Mouse (Mus musculus): ENCODE data around the gene Nrp2. TPM values are rescaled to one million over a fixed set of nuclear protein-coding genes. Genes with fewer than 3 reads are reported as not detected.

Nrp2 gene
- polyA plus RNA-seq, 1 experiment from 2014 or later: 12.5 TPM

DNA sequence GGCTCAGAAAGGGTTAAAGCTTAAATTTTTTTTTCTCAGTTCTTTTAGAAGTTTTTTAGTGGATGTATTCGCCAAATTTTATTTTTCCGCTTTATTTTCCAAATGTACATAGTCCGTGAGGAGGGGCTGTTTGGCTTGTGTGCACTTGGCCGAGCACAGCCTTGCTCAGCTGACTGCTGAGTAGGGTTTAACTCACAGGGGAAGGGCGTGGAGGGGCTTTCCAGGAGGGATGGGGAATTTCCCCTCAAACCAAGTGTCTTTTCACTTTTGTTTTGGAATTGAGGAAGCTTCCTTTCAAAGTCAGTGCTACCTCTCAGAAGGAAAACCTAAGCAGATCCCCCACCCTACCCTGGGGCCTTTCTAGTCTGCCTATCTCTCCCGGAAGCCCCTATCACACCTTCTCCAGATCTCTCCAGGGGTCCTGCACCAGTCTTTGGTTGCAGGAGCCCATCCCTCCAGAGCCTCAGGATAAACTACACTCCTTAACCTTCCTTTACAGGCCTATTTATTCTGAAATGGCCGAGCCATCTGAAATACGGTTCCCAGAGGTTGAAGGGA is 33.4 kb downstream of the Nrp2 start:
- no peak for DNase-seq (ENCODE audit: low spot score, missing footprints)
- H3K27ac ChIP-seq (ENCODE audit: low read depth, low read length): no peak overlapping the region
- peaks cover 5% of the 10 kb centered on the region; the same call in 1 of the 2 replicates for H3K27me3 ChIP-seq (ENCODE audit: control insufficient read depth, insufficient read depth, low read length)
- no peak overlapping the region for H3K4me3 ChIP-seq (ENCODE audit: low read depth, low read length)
- H3K4me1 ChIP-seq (ENCODE audit: control insufficient read depth, insufficient read depth, low read length): no peaks in the 10 kb centered on the region
- ATAC-seq (ENCODE audit: low FRiP score): no peak
- no peaks in the 10 kb centered on the region for H3K36me3 ChIP-seq (ENCODE audit: control insufficient read depth, insufficient read depth, low read length)
- WGBS: 64% methylated on average over 8 of the region's 8 CpGs
- no peaks in the 10 kb centered on the region for H3K9me3 ChIP-seq (ENCODE audit: control insufficient read depth, low read length)
- no peak overlapping the region for H3K9ac ChIP-seq (ENCODE audit: low read length)
- no peak overlapping the region for H3K4me2 ChIP-seq

DNA sequence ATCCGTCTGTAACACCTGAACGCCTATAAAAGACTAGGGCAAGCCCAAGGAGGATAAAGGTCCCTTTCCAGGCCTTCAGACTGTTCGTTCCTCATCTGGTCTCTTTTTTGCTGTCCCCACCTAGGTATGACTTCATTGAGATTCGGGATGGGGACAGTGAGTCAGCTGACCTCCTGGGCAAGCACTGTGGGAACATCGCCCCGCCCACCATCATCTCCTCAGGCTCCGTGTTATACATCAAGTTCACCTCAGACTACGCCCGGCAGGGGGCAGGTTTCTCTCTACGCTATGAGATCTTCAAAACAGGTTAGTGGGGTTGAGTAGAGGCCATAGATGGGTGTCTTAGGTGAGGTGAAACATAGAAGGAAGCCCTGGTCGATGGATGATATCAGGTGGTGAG is 35.1 kb downstream of the Nrp2 start:
- peaks cover 5% of the 10 kb centered on the region; the same call in 1 of the 2 replicates for H3K27me3 ChIP-seq (ENCODE audit: control insufficient read depth, insufficient read depth, low read length)
- WGBS: 83% methylated on average over 11 of the region's 11 CpGs

DNA sequence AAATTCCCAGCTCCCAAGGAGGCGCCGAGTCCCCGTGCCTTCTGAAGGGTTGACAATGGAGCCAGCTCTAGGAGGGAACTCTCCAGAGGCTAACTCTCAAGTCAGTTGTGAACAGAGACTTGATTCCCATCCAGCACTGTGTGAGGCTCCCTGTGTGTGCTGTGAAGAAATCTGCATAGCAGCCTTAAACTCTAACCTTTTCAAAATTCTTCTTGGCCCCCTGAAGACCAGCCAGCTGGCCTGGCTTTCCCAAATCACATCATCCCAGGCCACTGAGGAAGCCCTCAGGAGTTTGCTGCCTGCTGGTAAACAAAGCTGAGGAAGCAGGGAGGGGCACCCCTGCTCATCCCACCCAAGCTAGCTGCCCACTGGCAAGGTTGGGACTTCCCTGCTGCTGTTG is 39.0 kb downstream of the Nrp2 start:
- ATAC-seq (ENCODE audit: low FRiP score): no peak
- 25% methylated on average over 3 of the region's 3 CpGs for WGBS

More for the DNA sequence above, 35.1 kb downstream of the Nrp2 start:
- Histone ChIP-seq H3K4me1 (ENCODE audit: control insufficient read depth, insufficient read depth, low read length) (peaks cover 7% of the 10 kb centered on the region; the same call in 1 of the 2 replicates), H3K4me3 (ENCODE audit: low read depth, low read length) (no peak overlapping the region), H3K4me2 (no peak overlapping the region), H3K27ac (ENCODE audit: low read depth, low read length) (no peak overlapping the region), H3K9me3 (ENCODE audit: control insufficient read depth, low read length) (no peaks in the 10 kb centered on the region), H3K9ac (ENCODE audit: low read length) (no peak overlapping the region), H3K36me3 (ENCODE audit: control insufficient read depth, insufficient read depth, low read length) (no peaks in the 10 kb centered on the region)
- ATAC-seq (ENCODE audit: low FRiP score): no peak
- DNase-seq (ENCODE audit: low spot score, missing footprints): no peak

DNA sequence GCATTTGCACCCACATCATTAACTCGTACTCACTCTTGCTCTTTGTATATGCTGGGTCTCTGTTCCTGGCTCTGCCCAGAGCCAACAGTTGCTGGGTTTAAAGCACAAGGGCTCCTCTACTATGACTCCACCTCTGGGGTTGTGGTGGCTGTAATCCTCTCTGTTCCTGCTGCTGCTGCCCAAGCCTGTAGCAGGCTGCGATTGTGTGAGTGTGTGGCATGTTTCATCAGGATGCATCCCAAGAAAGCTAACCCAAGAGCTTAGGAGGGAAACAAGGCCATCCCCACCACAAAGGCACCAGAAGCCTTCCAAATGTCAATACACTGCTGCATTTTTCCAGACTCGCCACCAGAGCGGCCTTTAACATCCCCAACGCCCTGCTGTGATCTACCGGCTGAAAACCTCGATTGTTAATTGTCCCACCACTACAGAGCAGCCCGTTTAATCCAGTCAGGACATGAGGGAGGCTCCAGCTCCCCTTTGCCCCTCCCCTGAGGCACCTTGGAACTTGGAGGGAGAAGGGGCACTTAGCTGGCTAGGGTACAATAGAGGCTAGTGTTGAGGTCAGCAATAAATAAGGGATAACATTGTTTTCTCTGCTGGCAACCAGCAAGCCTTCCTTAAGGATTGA is 40.1 kb downstream of the Nrp2 start:
- H3K9ac ChIP-seq (ENCODE audit: low read length): no peak overlapping the region
- peak; percentile 88 for DNase-seq (ENCODE audit: low spot score, missing footprints)
- H3K27me3 ChIP-seq (ENCODE audit: control insufficient read depth, insufficient read depth, low read length): peaks cover 11% of the 10 kb centered on the region; the same call in 1 of the 2 replicates
- no peak overlapping the region for H3K4me2 ChIP-seq
- no peak overlapping the region for H3K4me3 ChIP-seq (ENCODE audit: low read depth, low read length)
- H3K9me3 ChIP-seq (ENCODE audit: control insufficient read depth, low read length): no peaks in the 10 kb centered on the region
- peaks cover 7% of the 10 kb centered on the region; the same call in 1 of the 2 replicates for H3K4me1 ChIP-seq (ENCODE audit: control insufficient read depth, insufficient read depth, low read length)
- H3K27ac ChIP-seq (ENCODE audit: low read depth, low read length): no peak overlapping the region
- H3K36me3 ChIP-seq (ENCODE audit: control insufficient read depth, insufficient read depth, low read length): no peaks in the 10 kb centered on the region
- 9% methylated on average over 8 of the region's 8 CpGs for WGBS
- peak; percentile 48; the same call in 1 of the 2 replicates for ATAC-seq (ENCODE audit: low FRiP score)

More for the DNA sequence above, 39.0 kb downstream of the Nrp2 start:
- Histone ChIP-seq H3K4me2 (no peak overlapping the region), H3K27ac (ENCODE audit: low read depth, low read length) (no peak overlapping the region), H3K9me3 (ENCODE audit: control insufficient read depth, low read length) (no peaks in the 10 kb centered on the region), H3K4me1 (ENCODE audit: control insufficient read depth, insufficient read depth, low read length) (peaks cover 7% of the 10 kb centered on the region; the same call in 1 of the 2 replicates), H3K36me3 (ENCODE audit: control insufficient read depth, insufficient read depth, low read length) (no peaks in the 10 kb centered on the region), H3K9ac (ENCODE audit: low read length) (no peak overlapping the region), H3K4me3 (ENCODE audit: low read depth, low read length) (no peak overlapping the region), H3K27me3 (ENCODE audit: control insufficient read depth, insufficient read depth, low read length) (peaks cover 8% of the 10 kb centered on the region; the same call in 1 of the 2 replicates)
- DNase-seq (ENCODE audit: low spot score, missing footprints): no peak

DNA sequence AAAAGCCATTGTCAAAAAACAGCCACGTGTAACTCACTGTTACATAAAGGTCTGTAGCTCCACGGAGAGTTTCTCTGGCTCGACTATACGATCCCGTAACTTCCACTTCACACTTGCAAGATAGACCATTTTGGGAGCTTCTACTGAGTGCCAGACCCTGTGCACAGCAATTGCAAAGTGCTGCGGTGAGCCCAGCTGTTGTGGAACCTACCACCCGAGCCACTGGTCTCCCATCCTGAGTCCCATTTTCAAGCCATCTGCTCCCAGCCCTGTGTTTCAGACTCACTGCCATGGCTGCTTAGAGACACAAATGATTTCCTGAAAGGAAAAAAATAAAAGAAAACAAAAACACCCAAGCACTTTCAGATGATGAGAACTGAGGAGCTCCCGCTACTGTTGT is 42.8 kb downstream of the Nrp2 start:
- DNase-seq (ENCODE audit: low spot score, missing footprints) (no peak), ATAC-seq (ENCODE audit: low FRiP score) (no peak)
- peaks cover 15% of the 10 kb centered on the region; the same call in 1 of the 2 replicates for H3K27me3 ChIP-seq (ENCODE audit: control insufficient read depth, insufficient read depth, low read length)
- no peak overlapping the region for H3K4me3 ChIP-seq (ENCODE audit: low read depth, low read length)
- no peak overlapping the region for H3K4me2 ChIP-seq
- peaks cover 7% of the 10 kb centered on the region; the same call in 1 of the 2 replicates for H3K4me1 ChIP-seq (ENCODE audit: control insufficient read depth, insufficient read depth, low read length)
- H3K9me3 ChIP-seq (ENCODE audit: control insufficient read depth, low read length): no peaks in the 10 kb centered on the region
- 94% methylated on average over 8 of the region's 8 CpGs for WGBS
- H3K36me3 ChIP-seq (ENCODE audit: control insufficient read depth, insufficient read depth, low read length): no peaks in the 10 kb centered on the region
- H3K27ac ChIP-seq (ENCODE audit: low read depth, low read length): no peak overlapping the region
- no peak overlapping the region for H3K9ac ChIP-seq (ENCODE audit: low read length)

DNA sequence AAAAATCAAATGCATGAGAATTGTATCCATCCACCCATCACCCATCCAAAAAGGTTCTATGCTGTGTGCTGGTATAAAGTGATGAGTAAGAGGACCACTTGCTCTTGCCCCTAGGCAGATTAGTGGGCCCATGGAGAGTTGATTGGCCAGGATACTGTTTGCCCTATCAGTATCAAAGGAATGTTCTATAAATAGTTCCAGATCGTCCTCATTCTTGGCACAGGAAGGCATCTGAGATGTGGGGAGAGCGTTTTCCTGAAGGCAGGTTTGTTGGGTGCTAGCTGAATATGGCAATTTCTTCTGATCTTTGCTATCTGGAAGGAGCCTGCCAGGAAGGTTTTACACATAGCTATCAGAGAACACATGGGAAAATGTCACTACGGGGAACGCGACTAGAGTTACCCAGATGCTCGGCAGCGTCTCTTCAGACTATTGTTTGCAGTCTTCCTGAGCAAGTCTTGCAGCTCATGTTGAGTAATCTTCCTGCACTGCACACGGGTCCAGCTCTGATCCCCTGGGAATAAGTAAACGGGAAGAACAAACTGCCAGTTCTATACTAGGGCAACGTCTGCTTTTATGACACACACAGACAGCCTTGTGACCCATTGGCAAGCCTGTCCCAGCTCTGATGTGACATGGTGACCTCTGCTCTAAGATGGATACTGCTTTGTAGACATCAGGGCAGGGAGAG is 44.5 kb downstream of the Nrp2 start:
- Histone ChIP-seq H3K4me2 (no peak overlapping the region), H3K27ac (ENCODE audit: low read depth, low read length) (no peak overlapping the region), H3K27me3 (ENCODE audit: control insufficient read depth, insufficient read depth, low read length) (peaks cover 19% of the 10 kb centered on the region), H3K9me3 (ENCODE audit: control insufficient read depth, low read length) (no peaks in the 10 kb centered on the region), H3K9ac (ENCODE audit: low read length) (no peak overlapping the region), H3K4me3 (ENCODE audit: low read depth, low read length) (no peak overlapping the region), H3K4me1 (ENCODE audit: control insufficient read depth, insufficient read depth, low read length) (peaks cover 8% of the 10 kb centered on the region), H3K36me3 (ENCODE audit: control insufficient read depth, insufficient read depth, low read length) (no peaks in the 10 kb centered on the region)
- WGBS: 75% methylated on average over 10 of the region's 10 CpGs
- no peak for ATAC-seq (ENCODE audit: low FRiP score)
- no peak for DNase-seq (ENCODE audit: low spot score, missing footprints)

DNA sequence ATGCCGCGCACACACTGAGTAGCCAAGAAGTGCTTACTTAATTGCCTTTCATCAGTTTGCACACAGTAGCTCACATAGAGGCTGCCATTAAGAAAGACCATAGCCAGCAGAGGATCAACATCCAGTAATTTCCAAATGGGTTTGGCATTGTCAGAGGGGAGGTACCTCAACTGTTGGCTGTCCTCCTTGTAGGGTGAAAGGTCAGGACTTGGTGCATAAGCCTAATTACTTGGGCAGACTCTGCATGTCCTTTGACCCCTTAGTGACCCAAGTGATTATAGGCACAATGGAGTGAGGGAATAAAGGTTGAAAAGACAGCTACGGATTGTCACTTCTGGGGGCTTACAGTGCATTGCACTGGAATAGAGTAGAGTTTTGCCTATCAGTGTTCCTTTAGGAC is 45.3 kb downstream of the Nrp2 start:
- Histone ChIP-seq H3K4me1 (ENCODE audit: control insufficient read depth, insufficient read depth, low read length) (peaks cover 9% of the 10 kb centered on the region), H3K4me3 (ENCODE audit: low read depth, low read length) (no peak overlapping the region), H3K9ac (ENCODE audit: low read length) (no peak overlapping the region), H3K27me3 (ENCODE audit: control insufficient read depth, insufficient read depth, low read length) (peaks cover 19% of the 10 kb centered on the region), H3K27ac (ENCODE audit: low read depth, low read length) (no peak overlapping the region), H3K9me3 (ENCODE audit: control insufficient read depth, low read length) (no peaks in the 10 kb centered on the region), H3K4me2 (no peak overlapping the region), H3K36me3 (ENCODE audit: control insufficient read depth, insufficient read depth, low read length) (no peaks in the 10 kb centered on the region)
- 58% methylated on average over 3 of the region's 3 CpGs for WGBS
- ATAC-seq (ENCODE audit: low FRiP score) (no peak), DNase-seq (ENCODE audit: low spot score, missing footprints) (no peak)

DNA sequence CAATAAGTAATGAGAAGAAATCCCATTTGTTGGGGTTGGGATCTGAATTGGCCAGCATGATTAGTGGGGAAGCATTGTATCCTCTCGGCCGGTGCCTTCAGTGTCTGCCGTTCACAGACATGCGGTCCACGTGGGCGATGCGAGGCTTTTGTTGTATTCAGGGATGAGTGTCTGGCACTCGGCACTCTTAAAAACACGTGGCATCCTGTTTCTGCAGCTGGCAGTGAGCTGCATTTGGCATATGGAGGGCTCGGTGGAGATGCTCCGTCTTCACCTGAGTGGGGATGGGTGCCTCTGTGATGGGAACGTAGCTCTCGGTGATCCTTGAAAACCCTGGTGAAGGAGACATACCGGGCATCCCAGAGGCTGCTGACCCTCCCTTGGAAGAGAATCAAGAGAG is 46.6 kb downstream of the Nrp2 start:
- no peak overlapping the region for H3K4me3 ChIP-seq (ENCODE audit: low read depth, low read length)
- DNase-seq (ENCODE audit: low spot score, missing footprints) (no peak), ATAC-seq (ENCODE audit: low FRiP score) (no peak)
- H3K27me3 ChIP-seq (ENCODE audit: control insufficient read depth, insufficient read depth, low read length): peaks cover 21% of the 10 kb centered on the region
- no peaks in the 10 kb centered on the region for H3K36me3 ChIP-seq (ENCODE audit: control insufficient read depth, insufficient read depth, low read length)
- no peak overlapping the region for H3K4me2 ChIP-seq
- H3K4me1 ChIP-seq (ENCODE audit: control insufficient read depth, insufficient read depth, low read length): peaks cover 15% of the 10 kb centered on the region
- no peak overlapping the region for H3K27ac ChIP-seq (ENCODE audit: low read depth, low read length)
- WGBS: 67% methylated on average over 14 of the region's 14 CpGs
- no peaks in the 10 kb centered on the region for H3K9me3 ChIP-seq (ENCODE audit: control insufficient read depth, low read length)
- H3K9ac ChIP-seq (ENCODE audit: low read length): no peak overlapping the region

DNA sequence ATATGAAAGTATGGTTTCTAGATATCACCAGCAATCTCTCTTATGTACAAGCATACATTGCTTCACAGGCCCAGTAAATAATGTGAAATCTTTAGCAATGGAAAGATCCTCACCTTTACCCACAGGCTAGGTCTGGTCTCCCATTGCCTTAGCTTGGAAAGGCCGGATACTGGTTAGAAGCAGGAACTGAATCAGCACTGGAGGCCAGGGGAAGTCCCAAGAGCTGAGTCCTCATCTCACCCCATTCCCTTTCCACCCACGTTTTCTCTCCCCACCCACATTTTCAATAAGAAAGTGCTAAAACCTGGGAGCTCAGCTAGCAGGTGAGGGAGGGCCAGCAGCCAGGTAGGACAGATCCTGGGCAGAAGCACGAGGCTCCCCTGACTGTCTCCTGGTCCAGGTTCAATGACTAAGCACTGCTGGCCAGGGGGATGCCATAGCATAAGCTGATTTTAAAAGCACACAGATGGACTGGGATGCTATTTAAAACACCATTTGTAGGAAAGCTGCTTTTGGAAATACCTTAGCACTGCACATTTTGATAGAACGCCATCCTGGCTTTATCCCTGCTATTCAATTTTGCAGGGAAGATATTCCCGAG is 47.4 kb downstream of the Nrp2 start:
- ATAC-seq (ENCODE audit: low FRiP score): no peak
- H3K27ac ChIP-seq (ENCODE audit: low read depth, low read length): no peak overlapping the region
- no peak for DNase-seq (ENCODE audit: low spot score, missing footprints)
- no peak overlapping the region for H3K4me3 ChIP-seq (ENCODE audit: low read depth, low read length)
- H3K4me2 ChIP-seq: no peak overlapping the region
- H3K27me3 ChIP-seq (ENCODE audit: control insufficient read depth, insufficient read depth, low read length): peaks cover 21% of the 10 kb centered on the region
- WGBS: 77% methylated on average over 5 of the region's 5 CpGs
- no peaks in the 10 kb centered on the region for H3K9me3 ChIP-seq (ENCODE audit: control insufficient read depth, low read length)
- H3K4me1 ChIP-seq (ENCODE audit: control insufficient read depth, insufficient read depth, low read length): peaks cover 15% of the 10 kb centered on the region
- no peaks in the 10 kb centered on the region for H3K36me3 ChIP-seq (ENCODE audit: control insufficient read depth, insufficient read depth, low read length)
- no peak overlapping the region for H3K9ac ChIP-seq (ENCODE audit: low read length)

All from midbrain, embryonic 11.5 days (tissue).